Mouse (Mus musculus): ENCODE results near the gene Foxc2.
"Not testable (repeated sequence)": the region's sequence is repeated elsewhere in the genome, so short reads cannot be mapped to it uniquely, and the experiment has no call there.

The Foxc2 gene

DNA sequence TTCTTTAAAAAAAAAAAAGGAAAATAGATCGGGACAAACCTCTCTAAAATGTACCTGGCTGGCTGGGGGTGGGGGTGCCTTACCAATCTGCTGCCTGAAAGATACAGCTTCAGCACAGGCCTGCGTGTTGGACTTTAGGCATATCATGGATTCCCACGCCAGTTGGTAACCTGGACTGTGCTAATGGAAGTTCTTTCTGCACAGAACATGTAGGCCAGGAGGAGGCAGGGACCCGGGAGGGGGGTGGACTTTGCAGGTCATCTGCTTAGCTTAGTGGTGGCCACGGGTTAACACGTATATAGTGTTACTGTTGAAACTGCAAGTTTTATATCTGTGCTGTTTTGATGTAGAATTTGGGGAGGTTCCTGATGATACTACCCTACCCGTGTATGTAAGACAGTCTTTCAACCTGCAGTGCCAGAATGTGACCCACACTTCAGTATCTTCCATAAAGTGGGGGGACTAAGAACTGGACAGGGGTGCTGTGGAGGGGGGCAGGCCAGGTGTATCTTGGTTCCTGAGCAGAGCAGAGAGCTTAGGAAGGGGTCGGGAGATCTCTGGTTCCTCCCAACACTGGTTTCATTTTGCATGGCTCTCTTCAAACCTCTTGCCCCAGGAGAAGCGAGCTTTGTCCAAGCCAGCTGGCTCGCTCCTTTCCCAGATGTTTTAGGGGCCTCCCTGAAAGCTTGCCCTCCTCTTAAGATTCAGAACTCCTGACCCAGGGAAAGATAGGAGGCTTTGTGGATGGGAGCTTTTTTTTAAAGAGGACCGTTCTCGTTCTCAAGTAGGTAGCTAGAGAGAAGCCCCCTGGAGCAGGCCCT is 3.9 kb downstream of the Foxc2 start:
- DNase-seq: no peak

DNA sequence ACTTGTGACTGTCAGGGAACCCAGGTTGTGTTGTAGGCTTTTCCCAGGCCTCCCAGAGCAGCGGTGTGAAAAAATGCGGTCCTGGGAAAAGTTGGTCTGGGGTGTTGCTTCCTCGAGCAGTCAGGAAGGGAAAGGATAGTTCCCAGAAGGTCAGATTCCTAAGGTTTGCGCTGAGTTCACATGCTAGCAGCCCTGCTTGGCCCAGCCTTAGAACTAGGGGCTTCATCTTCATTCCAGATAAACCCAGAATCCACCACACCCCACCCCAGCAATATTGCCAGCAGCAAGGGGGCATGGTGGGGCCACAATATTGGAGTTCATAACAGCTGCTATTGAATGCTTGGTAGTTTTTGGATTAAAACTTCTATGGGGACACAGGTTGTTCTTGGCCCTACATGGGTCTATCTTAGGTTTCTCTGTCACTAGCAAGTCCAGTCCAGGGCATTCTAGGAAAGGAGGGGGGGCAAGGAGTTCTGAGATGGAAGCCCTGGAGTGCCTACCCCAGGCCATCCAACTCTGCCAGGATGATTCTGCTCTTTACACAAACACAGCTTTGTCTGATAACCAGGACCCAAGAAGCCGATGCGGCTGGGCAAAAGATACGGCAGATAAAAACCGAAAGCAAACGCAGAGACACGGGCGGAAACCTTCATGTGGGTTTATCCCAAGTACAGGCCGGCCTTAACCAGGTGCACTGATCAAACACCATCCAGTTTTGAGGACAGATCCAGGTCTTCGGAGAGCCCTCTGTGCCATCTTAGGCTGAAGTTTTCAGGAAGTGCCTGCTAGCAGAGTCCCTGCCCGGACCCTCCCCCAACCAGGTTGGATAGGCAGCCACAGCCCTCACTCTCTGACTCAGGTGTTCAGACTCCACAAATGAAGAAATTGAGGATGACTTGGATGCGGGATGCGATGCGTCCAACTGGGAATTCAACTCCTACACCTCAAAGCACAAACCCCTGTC is 4.8 kb downstream of the Foxc2 start:
- no peak for DNase-seq

DNA sequence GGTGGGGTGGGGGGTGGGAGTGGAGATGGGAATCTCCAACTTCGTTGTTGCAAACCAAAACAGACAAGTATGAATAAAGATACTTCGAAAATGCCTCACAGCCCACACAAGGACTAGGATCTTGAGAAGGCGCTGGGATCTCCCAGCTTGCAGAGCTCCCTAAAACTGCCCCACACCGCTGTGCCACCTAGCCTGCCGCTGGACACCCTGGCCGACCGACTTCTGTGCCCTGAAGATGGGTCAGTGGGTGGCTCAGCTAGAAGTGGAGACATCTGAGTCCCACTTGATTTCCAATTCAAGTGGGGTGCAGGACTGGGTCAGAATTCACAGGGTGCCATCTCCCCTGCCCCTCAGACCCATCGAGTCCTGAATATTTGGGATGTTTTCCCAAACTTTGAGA is 5.7 kb downstream of the Foxc2 start:
- no peak for DNase-seq

DNA sequence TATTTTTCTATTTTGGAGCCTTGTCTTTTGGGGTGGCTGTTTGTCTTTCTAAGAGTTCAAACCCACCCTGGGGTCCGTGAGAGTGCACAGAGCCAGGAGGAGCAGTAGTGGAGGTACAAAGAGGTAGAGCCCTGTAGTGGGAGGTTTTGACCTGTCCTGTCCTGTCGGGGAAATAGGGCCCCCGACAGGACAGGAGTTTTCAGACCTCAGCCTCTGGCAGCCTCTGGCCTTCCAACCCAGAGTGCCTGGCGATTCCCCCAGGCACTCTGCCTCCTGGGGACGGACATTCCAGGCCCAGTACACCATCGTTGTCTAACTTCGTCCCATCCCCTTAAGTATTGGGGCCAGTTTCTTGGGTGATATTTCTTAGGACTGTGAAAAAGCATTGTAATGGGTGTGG is 6.4 kb downstream of the Foxc2 start:
- no peak for DNase-seq

DNA sequence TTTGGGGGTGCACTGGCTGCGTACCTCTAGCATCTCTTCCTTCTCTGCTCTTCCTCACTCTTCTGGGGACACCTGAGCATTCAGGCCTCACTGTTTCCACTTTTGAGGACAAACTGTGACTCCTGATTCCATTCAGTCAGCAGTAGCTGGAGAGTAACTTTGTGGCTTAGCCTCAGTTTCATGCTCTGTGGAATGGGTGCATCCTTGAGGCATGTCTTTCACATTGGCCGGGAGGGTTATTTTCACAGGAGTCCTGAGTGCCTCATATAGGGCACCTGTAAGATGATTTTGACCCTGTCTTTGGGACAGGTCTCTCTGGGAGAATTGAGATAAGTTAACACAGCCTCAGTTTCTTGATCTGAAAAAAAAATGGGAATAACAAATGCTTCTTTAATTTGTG is 7.1 kb downstream of the Foxc2 start:
- no peak for DNase-seq

DNA sequence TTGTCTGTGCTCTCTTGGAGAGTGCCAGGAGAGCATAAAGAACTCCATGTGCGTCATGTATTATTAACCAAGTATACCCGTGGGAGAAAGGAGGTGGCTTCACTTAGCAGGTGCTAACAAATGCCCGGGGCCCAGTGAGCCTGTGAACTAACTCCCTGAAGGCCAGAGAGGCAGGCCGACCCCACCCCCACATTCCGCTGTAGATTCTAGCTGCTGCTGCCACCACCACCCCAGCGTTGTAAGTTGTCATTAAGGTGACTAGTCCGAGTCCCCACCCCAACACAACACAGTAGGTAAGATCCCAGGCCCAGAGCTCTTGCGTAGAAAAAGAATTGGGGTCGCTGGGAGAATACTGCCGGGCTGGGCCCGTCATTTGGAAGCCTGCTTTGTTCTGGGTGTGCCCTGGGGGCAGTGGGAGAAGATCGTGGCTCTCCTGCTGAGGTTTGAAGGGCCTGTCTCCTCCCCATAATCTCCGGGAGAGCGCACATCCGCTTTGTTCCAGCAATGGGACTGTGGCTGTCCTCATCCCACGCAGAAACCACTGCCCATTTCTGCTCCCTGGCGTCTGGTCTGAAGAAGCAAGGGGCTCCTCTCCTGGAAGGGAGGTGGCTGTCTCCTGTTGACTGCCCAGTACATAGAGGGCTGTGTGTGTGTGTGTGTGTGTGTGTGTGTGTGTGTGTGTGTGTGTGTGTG is 8.7 kb downstream of the Foxc2 start:
- no peak for DNase-seq

DNA sequence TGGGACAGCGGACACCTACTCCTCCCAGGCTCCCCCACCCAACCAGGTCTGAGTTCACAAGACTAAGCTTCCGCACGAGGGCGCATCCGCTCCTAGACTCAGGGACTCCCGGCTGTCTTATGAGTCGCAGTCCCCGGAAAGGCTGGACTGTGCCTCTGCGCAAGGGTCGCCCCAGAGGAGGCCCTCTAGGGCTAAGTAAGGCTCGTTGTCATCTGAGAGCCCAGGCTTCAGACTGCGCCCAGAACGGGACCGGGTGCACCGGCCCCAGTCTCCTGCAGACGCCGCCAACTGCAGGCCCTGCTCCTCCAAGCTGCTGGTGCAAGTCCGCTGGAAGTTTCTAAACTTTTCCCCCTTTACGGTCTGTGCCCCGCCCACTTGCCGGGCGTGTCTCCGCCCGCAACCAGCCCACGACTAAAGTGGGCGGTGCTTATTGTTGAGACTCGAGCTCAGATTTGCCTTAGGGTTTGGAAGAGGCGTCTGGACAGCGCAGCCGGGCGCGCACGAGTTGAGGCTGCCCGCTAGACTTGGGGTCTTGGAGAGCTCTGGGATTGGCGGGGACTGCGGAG is 9.4 kb downstream of the Foxc2 start:
- peak; percentile 79 for DNase-seq

DNA sequence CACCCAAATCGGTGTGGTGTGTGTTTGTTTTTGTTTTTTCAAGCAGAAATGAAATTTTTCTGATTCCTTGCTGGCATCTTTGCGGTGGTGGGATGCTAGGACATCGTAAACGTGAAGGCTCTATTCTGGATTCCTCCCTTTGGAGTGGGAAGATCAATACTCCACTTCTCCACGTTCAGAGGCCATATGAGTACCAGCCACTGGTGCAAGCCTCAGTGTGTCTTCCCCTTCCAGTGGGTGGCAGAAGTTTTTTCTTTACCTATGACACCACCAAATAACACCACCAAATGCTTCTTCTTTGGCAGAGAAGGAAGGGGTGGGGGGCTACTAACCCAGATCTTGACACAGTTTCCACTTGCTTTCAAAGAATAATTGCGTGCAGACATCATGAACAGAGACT is 10.2 kb downstream of the Foxc2 start:
- no peak for DNase-seq

DNA sequence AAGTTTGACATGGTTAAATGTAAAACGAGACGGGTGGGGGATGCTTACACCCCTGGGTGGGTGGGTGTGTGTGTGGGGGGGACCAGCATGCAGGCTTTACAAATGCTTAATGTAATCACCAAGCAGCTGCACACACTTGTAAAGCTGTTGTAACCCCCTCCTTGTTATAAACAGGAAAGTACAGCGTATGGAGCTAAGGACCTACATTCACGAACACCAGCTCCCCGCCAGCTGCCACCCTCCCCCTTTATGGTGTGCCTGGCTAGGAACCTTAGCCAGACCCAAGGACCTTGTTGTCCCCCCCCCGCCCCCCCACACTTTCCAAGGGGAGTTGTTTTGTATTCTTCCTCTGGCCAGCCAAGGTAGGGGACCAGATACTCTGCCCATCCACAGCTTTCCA is 10.7 kb downstream of the Foxc2 start:
- no peak for DNase-seq

DNA sequence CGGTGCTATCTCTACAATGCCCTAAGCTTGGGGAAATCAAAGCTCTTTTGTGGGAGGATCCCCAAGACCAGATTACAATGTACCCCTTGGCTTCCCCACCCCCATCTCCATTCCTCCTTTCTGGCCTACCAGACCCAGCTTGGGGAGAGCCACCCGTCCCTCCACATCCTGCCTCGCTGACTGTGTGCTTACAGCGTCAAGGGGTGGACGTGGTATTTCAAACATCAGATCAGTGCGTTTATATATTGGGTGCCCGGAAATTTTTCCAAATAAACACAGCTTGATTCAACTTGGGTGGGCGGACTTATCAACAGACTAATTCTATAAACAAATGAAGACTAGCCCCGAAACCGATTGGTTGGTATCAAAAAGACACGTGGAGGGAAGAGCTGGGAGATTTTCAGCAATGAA is 11.3 kb downstream of the Foxc2 start:
- DNase-seq: no peak

DNA sequence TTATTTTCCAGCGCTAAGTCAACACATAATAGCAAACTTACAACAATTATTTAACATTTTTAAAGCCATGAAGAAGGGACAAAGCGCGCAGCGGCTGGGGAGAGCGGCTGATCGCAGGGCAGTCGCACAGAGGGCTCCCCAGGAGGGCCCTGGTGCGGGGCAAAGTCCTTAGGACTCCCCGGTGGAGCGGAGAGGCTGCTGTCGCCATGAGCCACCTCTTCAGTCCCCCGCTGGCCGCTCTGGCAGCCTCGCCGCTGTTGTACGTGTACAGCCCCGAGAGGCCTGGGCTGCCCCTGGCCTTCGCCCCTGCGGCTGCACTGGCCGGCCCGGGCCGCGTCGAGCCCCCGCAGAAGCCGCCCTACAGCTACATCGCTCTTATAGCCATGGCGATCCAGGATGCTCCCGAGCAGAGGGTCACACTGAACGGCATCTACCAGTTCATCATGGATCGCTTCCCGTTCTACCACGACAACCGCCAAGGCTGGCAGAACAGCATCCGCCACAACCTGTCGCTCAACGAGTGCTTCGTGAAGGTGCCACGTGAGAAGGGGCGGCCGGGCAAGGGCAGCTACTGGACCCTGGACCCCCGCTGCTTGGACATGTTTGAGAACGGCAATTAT is 11.9 kb downstream of the Foxc2 start, which contains the start of gene Foxl1:
TSS of gene Foxl1 (plus strand) at position 185 of the 620 bp plus-strand sequence.
- no peak for DNase-seq

DNA sequence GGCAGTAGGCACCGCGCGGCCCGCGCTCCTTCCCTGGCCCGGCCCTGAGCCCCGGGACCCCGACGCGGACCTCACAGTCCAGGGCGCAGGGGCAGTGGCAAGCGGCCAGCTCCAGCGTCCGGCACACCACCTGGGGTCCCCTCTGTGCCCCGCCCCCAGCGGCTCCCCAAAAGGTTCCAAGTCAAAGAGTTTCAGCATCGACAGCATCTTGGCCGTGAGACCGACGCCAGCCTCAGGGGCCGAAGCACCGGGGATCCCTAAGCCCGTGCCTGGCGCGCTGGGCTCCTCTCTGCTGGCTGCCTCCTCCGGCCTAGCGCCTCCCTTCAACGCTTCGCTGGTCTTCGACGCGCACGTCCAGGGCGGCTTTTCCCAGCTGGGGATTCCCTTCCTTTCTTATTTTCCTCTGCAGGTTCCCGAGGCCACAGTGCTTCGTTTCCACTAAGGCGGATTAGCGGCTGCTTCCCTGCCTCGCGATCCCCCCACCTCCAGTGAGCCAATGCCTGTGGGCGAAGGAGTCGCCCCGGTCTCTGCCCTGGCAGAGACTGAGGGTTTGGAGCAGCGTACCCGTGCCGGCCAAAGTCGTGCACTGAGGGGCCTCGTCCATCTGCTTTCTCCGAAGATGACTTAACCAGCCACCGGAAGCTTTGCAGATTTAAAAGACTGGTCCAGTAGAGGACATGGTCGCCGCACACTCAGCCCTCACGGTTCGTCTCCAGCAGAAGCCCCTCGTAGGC is 12.7 kb downstream of the Foxc2 start:
- peak; percentile 61 for DNase-seq

DNA sequence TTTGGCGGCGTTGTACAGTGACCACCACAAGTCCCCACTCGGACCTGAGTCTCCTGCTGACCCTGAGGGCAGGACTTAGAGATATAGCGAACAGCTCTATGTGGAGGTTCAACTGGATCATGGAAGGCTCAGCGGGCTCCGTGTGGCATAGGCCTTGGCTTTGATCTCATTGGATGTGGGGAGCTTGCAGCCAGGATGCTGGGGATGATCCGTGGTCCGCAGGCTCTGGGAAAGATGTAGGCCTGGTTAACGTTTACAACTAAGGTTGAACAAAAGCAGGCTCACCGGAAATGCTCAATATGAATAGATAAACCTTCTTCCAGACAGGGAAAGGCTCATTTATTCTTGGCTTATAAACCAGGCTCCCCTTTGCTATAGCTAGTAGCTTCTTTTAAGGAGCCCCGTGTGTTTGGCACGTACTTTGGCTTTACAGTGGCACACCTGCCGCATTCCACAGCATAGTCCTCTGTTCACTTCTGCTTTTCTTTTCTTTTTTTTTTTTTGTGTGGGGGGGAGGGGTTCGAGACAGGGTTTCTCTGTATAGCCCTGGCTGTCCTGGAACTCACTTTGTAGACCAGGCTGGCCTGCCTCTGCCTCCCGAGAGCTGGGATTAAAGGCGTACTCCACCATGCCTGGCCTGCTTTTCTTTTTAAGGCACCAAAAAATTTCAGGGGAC is 13.4 kb downstream of the Foxc2 start:
- DNase-seq: no peak

DNA sequence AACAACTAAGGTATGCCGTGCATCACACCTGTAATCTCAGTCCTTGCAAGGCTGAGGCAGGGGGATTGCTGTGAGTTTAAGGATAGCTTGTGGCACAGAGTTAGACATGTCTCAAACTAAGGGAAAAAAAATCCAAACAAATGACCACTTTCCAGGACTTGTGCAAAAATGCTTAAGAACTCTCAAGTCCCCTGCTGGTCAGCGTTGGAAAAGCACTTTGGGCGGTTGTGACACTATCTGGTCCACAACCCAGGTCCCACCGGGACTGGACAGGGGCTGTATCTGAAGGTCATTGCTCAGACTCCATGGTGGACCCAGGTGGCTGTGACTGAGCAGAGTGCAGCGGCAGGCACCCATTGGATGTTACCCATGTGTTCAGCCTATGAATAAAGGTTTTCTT is 14.6 kb downstream of the Foxc2 start:
- DNase-seq: peak; percentile 62

DNA sequence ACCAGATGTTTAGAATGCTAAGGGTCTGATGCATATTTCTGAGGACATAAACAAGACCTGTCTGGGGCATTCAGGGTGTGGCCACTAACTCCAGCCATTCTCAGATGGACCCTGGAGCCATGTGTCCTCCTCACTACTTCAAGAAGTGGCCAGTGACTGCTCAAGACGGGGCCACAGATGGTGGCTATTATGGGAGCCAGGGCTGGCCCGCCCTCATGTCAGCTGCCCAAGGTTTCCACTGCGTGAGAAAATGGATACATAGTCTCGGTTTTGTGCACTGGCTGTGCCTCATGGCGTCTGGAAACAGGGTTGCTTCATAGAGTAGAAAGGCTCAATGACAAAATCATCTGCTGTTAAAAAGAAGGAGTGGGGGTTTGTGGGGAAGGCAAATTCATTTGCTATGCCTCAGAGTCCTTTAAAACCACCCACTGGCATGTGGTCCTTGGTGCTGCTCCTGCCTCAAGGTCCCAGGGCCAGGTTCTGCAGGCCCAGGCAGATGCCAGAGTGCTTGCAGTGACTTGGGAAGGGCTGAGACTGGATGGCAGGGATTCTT is 17.1 kb downstream of the Foxc2 start:
- no peak for DNase-seq

DNA sequence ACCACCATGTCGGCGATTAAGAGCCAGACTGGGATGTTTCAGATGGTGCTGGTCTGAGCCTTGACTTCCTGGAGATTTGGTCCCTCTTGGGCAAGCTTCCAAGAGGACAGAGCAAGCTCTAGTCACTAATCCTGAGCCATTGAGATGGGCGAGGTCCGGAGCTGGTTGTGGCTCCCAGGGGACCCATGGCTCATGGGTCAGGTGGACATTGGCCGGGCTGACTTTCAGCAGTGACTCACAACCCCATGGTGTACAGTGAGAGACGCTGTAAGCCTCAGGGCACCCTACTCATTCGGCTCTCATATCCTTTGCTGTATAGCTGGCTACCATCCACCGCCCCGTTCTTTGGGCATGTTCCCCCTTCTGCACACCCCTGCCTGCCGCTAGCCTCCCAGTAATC is 18.1 kb downstream of the Foxc2 start:
- DNase-seq: no peak

DNA sequence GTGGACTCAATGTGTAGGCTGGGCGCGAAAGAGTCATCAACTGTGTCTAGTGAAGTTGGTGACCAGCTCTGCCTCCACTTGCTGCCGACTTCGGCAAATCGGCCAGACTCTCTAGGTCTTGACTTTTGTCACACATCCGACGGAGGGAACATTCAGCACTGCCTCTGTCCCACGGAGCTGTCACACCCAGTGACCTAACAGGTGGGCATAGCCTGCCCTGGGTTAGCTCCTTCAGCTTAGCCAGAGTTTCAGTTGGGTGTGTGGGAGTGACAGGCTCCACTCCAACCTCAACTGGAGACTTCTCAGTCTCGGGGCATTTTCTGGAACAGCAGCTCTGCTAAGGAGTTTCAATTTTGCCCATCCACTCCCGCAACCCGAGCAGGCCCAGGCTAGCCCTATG is 18.5 kb downstream of the Foxc2 start:
- no peak for DNase-seq

DNA sequence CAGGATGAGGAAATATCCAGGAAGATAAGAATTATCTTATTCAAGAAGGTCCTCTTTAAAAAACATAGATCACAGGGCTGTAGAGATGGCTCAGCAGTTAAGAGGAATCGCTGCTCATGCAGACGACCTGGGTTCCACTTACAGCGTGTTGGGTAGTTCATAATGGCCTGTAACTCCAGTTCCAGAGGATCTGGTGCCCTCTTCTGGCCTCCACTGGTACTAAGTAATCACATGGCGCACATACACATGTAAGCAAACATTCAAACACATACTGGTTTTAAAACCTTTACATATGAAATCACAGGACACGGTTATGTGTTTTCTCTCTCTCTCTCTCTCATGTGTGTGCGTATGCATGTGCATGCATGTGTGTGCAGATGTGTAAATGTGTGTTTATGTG is 20.9 kb downstream of the Foxc2 start:
- no peak for DNase-seq

DNA sequence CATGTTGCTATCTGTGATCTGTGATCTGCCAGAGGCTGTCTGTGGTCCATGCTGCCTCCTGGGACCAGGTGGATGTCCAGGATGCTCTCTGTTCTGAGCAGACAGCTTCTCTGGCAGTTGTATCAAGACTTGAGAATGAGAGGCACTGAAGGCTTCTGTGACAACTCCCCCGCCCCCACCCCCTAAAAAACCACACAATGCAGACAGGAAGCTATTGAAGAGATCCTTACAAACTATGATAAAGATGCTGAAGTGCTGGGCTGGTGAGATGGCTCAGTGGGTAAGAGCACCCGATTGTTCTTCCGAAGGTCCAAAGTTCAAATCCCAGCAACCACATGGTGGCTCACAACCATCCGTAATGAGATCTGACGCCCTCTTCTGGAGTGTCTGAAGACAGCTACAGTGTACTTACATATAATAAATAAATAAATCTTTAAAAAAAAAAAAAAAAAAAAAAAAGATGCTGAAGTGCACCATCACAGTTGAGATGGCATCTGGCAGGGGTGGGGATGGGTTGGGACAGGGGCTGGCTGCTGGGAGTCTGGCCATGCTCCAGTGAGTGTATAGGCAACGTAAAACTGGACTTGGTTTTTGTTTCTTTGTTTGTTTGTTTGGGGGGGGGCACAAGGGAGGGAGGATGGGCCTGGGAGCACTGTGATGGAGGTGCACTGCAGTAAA is 29.6 kb downstream of the Foxc2 start:
- not testable (repeated sequence) for DNase-seq

DNA sequence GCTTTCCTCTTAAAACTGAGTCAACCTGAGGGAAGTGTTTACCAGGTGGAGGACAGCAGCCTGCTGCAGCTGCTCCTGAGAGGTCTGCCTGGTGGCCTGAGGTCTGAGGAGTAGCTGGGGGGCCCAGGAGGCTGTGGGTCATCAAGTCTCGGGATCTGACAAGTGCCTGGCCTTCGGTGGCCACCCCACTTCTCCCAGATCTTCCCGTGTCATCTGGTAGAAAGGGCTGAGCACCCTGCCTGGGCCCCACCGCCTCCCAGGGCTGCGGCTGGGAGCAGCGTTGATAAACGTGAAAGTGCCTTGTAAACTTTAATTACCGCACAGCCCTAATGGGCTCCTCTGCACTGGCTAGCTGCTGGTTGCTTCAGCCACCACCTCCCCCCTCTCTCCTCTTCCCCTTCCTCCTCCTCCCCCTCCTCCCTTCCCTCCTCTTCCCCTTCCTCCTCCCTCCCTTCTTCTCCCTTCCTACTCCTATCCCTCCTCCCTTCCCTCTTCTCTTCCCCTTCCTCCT is 32.7 kb downstream of the Foxc2 start:
- DNase-seq: no peak

All from retina, postnatal 1 day (tissue).